Mouse (Mus musculus) liver, embryonic 14.5 days (tissue): ENCODE data around the gene Lyrm7. TPM values are rescaled to one million over a fixed set of nuclear protein-coding genes. Genes with fewer than 3 reads are reported as not detected.

Experiments used
- ATAC-seq: fragments of 200-750 bp; cut with Nextera tagmentation; 2 replicates; pipeline ENCODE4 v1.8.0; 2017; ENCODE audit warnings: moderate number of reproducible peaks, mild to moderate bottlenecking, moderate library complexity; ENCODE audit not compliant: insufficient read depth
- DNase-seq, 3 experiments: peaks; one replicate each; pipeline ENCODE4 v3.0.0-alpha.2; 2012 to 2013; ENCODE audit warnings: low read depth in 3 of 3, low spot score in 3 of 3
- H3K27ac ChIP-seq: fragments of 300-500 bp; sonication (generic); 2 replicates; pipeline ENCODE4 v1.5.1; 2014; ENCODE audit warnings: moderate library complexity, mild to moderate bottlenecking, control low read depth, inconsistent platforms
- H3K27me3 ChIP-seq: fragments of 300-500 bp; sonication (generic); 2 replicates; pipeline ENCODE4 v1.6.1; 2014; ENCODE audit warnings: mild to moderate bottlenecking, low read length, moderate library complexity; ENCODE audit not compliant: control insufficient read depth, insufficient read depth
- H3K36me3 ChIP-seq: fragments of 300-500 bp; sonication (generic); replicated peaks from 2 replicates; pipeline ENCODE4 v1.6.1; 2014; ENCODE audit warnings: low read depth; ENCODE audit not compliant: control insufficient read depth, insufficient read depth
- H3K4me1 ChIP-seq, 2 experiments: fragments of 200-500 bp in 1 of 2; fragments of 300-500 bp in 1 of 2; sonication (generic) in 1 of 2; replicated peaks; 2 replicates each; pipeline ENCODE4 v1.6.1; 2012 to 2014; ENCODE audit warnings: antibody characterized with exemption in 1 of 2, inconsistent platforms in 1 of 2, low read length in 1 of 2; ENCODE audit not compliant: control insufficient read depth in 2 of 2, insufficient read depth in 2 of 2
- H3K4me2 ChIP-seq: fragments of 300-500 bp; sonication (generic); 2 replicates; pipeline ENCODE4 v1.6.1; 2014; ENCODE audit warnings: low read depth, mild to moderate bottlenecking, control low read depth, moderate library complexity
- H3K4me3 ChIP-seq, 2 experiments: fragments of 200-500 bp in 1 of 2; fragments of 300-500 bp in 1 of 2; sonication (generic) in 1 of 2; 2 replicates each; pipeline ENCODE4 v1.5.1; 2012 to 2014; ENCODE audit warnings: low read depth in 2 of 2, low read length in 2 of 2, mild to moderate bottlenecking in 2 of 2, control low read depth in 1 of 2, inconsistent platforms in 1 of 2, moderate library complexity in 1 of 2; ENCODE audit not compliant: insufficient read depth in 1 of 2
- H3K9ac ChIP-seq: fragments of 300-500 bp; sonication (generic); replicated peaks from 2 replicates; pipeline ENCODE4 v1.6.1; 2014; ENCODE audit warnings: mild to moderate bottlenecking, control low read depth, moderate library complexity
- H3K9me3 ChIP-seq: fragments of 300-500 bp; sonication (generic); 2 replicates; pipeline ENCODE4 v1.6.1; 2016; ENCODE audit warnings: low read length, mixed read lengths; ENCODE audit not compliant: control insufficient read depth
- CTCF ChIP-seq: IDR thresholded peaks from 2 replicates; pipeline ENCODE4 v1.5.1; 2016; ENCODE audit warnings: antibody characterized with exemption, low read depth, control low read depth
- EP300 ChIP-seq: IDR thresholded peaks from 2 replicates; pipeline ENCODE4 v1.6.1; 2016; ENCODE audit warnings: antibody characterized with exemption, low read depth
- whole genome bisulfite sequencing: fragments of 180-500 bp; shearing (Covaris S2); extraction: QIAGEN DNeasy Blood & Tissue Kit; methylation state at CpG from one replicate; pipeline ENCODE4 v1.1.7; 2014; ENCODE audit not compliant: insufficient replicate concordance; 5-methylcytosine and 5-hydroxymethylcytosine counted together
- polyA plus RNA-seq, 2 experiments: library from polyadenylated mRNA; depleted of rRNA in 1 of 2; stranded (reverse) in 1 of 2; unstranded in 1 of 2; fragments of >200 nt; fragmentation: Nextera tagmentation in 1 of 2; extraction: Ambion mirVana in 1 of 2; gene quantifications; 2 replicates each; pipeline versions ENCODE4 v1.2.1 to v1.2.3; 2012 to 2014

The Lyrm7 gene
- polyA plus RNA-seq, 2 experiments = 2.0 to 5.4 TPM

DNA sequence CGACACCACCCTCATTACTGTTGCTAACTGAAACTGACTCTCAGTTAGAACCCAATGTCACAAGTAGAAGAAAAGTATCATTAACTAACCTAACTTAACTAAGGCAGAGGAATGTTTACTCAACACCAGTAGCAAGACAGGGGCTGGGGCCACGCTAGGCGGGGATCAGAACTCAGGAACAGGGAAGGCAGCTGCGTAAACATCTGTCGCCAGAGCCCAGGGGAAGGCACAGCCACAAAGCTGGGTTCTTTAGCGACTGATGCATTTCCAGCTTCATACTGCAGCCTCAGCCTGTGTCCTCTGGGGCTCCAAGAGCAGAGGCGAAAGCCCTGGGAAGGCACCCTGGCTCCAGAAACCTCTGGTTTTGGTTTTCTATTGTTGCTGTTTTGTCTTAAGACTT lies 31.4 kb upstream of the Lyrm7 start:
- H3K4me3 ChIP-seq = no peak overlapping the region
- 53% methylated on average over 7 of the region's 7 CpGs for WGBS
- no peaks in the 10 kb centered on the region for H3K36me3 ChIP-seq
- H3K4me1 ChIP-seq = no peaks in the 10 kb centered on the region; a peak in 1 of 4 replicates
- no peaks in the 10 kb centered on the region for H3K9me3 ChIP-seq
- H3K4me2 ChIP-seq = no peak overlapping the region
- ATAC-seq (no peak), DNase-seq (no peak)
- no peaks in the 10 kb centered on the region for H3K27me3 ChIP-seq
- H3K27ac ChIP-seq = no peak overlapping the region
- no peak overlapping the region for H3K9ac ChIP-seq
- no peak for TF ChIP-seq EP300
- no peak for TF ChIP-seq CTCF

DNA sequence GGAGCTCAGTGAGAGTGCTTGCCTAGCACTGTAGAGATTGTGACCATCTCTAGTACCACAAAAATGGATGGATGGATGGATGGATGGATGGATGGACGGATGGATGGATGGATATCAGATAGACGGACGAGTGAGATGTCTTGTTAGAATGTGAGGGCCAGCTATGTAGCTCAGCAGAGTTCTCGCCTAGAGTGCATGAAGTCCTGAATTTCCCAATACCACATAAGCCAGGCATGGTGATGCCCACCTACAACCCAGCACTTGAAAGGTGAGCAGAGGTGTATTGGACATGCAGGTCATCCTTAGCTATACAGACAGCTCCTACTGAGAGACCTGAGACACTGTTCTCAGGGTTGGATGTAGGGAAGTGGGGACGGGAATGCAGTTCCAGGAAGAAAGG lies 30.6 kb upstream of the Lyrm7 start:
- 63% methylated on average over 5 of the region's 5 CpGs for WGBS
- ATAC-seq = no peak

DNA sequence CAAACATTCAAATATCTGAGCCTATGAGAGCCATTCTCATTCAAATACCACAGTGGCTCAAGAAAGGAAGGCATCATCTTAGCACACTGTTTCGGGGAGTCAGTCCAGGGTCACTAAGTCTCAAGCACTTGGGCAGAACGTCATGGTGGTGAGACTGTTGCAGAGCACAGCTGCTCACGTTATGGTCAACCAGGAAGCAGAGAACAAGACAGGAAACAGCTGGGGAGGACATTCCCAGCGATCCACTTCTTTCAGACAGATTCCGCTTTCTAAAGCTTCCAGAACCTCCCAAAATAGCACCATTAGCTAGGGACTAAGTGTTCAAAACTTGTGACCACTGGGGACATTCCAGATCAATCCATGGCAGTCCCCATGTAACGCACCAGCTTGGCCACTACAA lies 27.2 kb upstream of the Lyrm7 start:
- H3K4me1 ChIP-seq = peaks cover 0 to 4% of the 10 kb centered on the region in 2 experiments; a peak in 1 of 4 replicates
- H3K4me3 ChIP-seq = no peak overlapping the region
- H3K36me3 ChIP-seq = no peaks in the 10 kb centered on the region
- WGBS = 51% methylated on average over 6 of the region's 6 CpGs
- no peak for TF ChIP-seq CTCF
- no peak for TF ChIP-seq EP300
- no peaks in the 10 kb centered on the region for H3K27me3 ChIP-seq
- ATAC-seq (no peak), DNase-seq (no peak)
- no peak overlapping the region for H3K4me2 ChIP-seq
- H3K9ac ChIP-seq = no peak overlapping the region
- H3K27ac ChIP-seq = no peak overlapping the region
- H3K9me3 ChIP-seq = no peaks in the 10 kb centered on the region

More for the DNA sequence above, 30.6 kb upstream of the Lyrm7 start:
- no peak for DNase-seq
- H3K36me3 ChIP-seq = no peaks in the 10 kb centered on the region
- no peak overlapping the region for H3K27ac ChIP-seq
- TF ChIP-seq CTCF (no peak), EP300 (no peak)
- no peak overlapping the region for H3K4me3 ChIP-seq
- H3K27me3 ChIP-seq = no peaks in the 10 kb centered on the region
- no peak overlapping the region for H3K9ac ChIP-seq
- no peak overlapping the region for H3K4me2 ChIP-seq
- H3K9me3 ChIP-seq = no peaks in the 10 kb centered on the region
- no peaks in the 10 kb centered on the region; a peak in 1 of 4 replicates for H3K4me1 ChIP-seq

DNA sequence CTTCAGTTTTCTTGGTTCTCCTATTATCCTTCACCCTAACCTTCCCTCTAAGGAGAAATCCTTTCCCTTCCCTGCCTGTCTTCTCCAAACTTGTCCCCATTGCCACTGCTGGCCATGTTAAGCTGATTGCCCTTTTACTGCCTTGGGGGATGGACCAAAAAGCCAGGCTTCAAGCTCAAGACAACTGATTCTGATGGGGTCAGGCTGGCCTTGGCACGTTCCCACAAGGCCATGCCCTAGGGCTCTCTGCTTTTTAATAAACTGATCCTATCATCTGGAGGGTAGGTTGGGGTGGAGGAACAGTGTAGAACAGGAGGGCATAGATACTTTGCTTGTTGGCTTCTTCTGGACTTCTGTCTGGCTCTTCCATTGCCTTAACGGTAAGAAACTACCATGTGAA lies 24.7 kb upstream of the Lyrm7 start:
- no peaks in the 10 kb centered on the region for H3K9me3 ChIP-seq
- H3K36me3 ChIP-seq = no peaks in the 10 kb centered on the region
- no peak overlapping the region for H3K4me3 ChIP-seq
- H3K27ac ChIP-seq = no peak overlapping the region
- H3K4me2 ChIP-seq = no peak overlapping the region
- no peak for DNase-seq
- H3K4me1 ChIP-seq = peaks cover 0 to 12% of the 10 kb centered on the region in 2 experiments; a peak in 1 of 4 replicates
- no peak overlapping the region for H3K9ac ChIP-seq
- TF ChIP-seq CTCF = no peak
- TF ChIP-seq EP300 = no peak
- ATAC-seq = no peak
- H3K27me3 ChIP-seq = no peaks in the 10 kb centered on the region
- 62% methylated on average over 2 of the region's 2 CpGs for WGBS

DNA sequence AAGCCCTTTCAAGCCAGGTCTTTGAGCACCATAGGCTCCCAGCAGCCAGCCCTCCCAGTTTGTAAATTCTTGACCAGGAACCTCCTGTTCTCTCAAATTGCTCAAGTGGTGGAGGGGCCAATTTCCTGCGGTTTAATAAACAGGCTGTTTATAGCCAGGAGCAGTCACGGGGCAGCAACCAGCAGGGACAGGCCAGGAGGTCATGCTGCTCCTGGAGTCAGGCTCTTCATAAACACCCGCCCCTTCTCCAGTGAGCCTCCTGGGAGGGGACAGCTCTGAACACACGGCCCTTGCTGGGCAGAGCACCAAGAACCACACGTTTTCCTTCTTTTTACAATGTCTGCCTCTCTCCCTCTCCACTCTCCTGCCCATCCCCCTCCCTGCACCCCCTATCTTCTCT lies 24.2 kb upstream of the Lyrm7 start:
- H3K9me3 ChIP-seq = no peaks in the 10 kb centered on the region
- peaks cover 0 to 15% of the 10 kb centered on the region in 2 experiments; a peak in 2 of 4 replicates for H3K4me1 ChIP-seq
- WGBS = 14% methylated on average over 5 of the region's 5 CpGs
- H3K27me3 ChIP-seq = no peaks in the 10 kb centered on the region
- H3K4me2 ChIP-seq = no peak overlapping the region
- H3K9ac ChIP-seq = no peak overlapping the region
- no peaks in the 10 kb centered on the region for H3K36me3 ChIP-seq
- H3K27ac ChIP-seq = 0 out of 2 replicates have a peak overlapping the region, but pooled peaks have one; percentile 25
- DNase-seq (no peak), ATAC-seq (peak; percentile 43; the same call in 1 of the 2 replicates)
- H3K4me3 ChIP-seq = no peak overlapping the region
- TF ChIP-seq CTCF (no peak), EP300 (no peak)
